Mouse (Mus musculus) telencephalon, adult 2 months (tissue): ENCODE results near the gene Pear1.

Source experiments
- DNase-seq: peaks from one replicate; pipeline ENCODE4 v3.0.0-alpha.2; 2011; ENCODE audit warnings: low read depth, low spot score

The Pear1 gene

DNA sequence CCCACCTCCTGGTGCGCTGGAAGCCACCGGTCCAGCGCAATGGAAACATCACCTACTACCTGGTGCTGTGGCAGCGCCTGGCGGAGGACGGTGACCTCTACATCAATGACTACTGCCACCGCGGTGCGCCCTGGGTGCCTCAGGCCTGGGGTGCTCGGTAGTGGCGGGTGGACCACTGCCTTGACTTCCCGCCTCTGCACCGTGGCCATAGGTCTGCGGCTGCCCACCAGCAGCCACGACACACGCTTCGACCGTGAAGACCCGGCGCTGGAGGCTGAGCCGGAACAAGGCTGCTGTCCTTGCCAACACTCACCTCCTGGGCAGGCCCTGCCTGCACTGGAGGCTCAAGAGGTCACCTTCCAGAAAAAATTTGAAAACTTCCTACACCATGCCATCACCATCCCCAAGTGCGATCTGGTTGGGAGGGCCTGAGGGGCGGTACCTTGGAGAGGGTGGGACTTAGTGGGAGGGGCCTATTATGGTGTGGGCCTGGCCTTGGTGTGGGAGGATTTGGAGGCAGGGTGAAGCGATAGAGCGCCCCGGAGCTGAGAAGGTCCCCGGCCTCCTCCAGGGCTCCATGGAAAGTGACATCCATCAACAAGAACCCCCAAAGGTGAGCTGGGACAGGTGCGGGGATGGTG, 14.7 kb downstream of the Pear1 start:
- no peak for DNase-seq

DNA sequence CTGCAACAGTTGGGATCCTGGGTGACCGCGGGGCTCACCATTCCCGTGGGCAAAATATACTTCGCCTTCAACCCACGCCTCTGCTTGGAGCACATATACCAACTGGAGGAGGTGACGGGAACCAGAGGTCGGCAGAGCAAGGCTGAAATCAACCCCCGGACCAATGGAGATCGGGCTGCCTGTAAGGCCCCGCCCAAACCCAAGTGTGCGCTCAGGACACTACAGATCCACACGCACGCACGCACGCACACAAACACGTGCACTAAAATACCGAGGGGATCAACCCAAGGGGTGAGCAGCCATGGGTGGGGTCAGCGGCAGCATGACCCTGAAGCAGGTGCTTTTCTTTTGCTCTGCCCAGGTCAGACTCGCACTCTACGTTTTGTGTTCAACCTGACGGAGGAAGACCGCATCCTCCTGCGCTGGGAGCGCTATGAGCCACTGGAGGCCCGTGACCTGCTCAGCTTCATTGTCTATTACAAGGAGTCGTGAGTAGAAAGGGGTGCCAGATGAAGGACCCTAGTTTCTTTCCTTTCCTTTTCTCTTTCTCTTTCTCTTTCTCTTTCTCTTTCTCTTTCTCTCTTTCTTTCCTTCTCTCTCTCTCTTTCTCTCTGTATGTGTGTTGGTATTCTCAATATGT, 19.9 kb downstream of the Pear1 start:
- no peak for DNase-seq

DNA sequence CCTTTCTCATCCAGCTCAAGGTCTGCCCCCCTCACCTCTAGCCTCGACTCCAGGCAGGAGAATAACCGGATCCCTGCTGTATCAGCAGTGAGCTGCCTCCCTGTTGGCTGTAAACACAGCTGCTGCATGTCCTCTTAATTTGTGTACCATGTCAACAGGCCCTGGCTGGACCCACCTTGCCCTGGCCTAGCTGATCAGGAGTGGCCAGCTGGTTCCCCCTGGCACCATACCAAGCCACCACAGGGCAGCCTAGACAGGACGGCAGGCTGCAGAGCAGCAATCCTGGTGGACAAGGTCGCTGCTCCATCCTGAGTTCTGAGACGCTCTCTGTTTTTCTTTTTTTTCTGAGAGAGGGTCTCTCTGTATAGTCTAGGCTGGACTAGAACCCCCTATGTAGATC, 22.4 kb downstream of the Pear1 start:
- no peak for DNase-seq

DNA sequence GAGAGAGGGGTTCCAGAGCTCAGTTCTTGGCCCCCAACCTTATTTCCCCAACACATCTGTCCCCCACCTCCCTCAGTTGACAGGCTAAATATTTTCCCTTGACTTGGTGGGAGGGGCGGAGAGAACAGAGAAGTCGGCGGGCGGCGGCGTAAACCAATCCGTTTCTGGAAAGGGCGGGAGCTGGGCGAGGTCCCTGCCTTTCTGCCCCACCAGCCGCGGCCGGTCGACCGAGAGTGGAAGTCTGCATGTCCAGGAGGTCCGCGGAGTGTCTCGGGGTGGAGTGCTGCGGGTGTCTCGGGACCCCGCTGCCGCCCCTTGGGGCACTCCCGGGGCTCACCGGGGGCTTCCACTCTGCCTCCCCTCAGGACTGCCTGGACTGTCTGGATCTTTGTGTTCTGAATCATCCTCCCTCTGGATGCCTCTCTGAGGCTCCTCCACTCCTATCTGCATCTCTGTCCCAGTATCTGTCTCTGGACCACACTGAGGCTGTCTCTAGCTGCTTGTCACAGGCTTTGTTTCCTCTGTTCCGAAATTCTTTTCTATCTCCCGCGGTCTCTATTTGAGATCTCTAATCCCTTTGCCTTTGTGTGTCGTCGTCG, 27.3 kb downstream of the Pear1 start, which contains the start of gene Insrr:
TSS of gene Insrr (plus strand) at position 216 of the 599 bp plus-strand sequence.
- no peak for DNase-seq

DNA sequence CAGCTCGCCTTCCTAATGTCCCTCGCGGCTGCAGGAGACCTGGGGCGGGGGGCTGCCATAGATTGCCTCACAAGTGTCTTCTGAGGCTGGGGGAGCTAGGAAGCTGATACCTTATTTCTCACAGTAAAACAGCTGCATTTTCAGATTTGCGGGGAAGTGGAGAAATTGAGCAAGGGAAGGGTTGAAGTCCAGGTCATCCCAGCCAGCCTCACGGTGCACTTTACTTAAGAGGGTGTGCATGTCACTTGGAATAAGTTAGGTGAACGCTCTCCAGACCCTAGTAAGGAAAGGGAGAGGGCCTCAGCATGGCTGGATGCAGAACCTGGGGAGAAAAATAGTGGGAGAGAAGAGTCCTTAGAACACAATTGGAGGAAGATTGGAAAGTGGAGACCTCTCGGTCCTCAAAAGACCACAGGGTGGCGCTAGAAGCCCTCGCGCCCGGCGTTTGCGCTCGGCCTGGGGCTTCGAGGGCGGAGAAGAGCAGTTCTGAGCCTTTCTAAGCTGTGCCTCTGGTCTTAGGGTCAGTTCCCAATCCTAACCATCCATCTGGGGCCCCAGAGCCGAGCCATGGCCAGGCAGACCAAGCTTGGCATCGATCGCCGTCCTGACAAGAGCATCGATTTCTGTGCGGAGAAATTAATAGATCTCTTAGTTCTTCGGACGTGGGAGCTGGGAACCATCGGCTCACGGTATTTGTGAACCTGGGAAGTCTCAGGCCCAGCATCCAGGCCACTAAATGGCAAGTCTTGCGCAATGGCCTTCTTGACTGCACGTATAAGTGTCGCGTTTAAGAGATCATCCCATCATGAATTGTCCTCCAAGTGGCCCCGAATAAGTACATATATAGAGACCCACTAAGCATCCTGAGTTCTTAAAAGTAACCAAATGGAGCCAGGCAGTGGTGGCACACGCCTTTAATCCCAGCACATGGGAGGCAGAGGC, 28.5 kb downstream of the Pear1 start:
- DNase-seq, result no peak

DNA sequence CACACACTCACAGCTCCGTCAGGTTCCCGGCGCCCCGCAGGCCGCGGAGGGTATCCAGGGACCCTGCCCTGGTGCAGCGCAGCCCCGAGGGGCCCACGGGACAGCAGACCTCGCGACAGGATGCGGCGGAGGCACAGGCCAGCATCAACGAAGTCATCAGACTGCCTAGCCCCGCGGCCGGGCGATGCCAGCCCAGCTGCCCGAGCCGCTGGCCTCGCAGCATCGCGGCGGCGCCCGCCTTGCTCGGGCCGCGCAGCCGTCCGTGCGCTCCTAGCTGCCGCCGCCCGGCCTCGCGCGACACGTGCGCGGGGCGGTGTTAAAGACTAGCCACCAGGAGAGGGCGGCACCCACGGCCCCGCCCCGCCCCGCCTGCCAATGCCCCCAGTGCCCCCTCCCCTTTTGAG, 29.2 kb downstream of the Pear1 start, which contains the start of gene Ntrk1:
TSS of gene Ntrk1 (minus strand) at position 241 of the 404 bp plus-strand sequence.
- no peak for DNase-seq

DNA sequence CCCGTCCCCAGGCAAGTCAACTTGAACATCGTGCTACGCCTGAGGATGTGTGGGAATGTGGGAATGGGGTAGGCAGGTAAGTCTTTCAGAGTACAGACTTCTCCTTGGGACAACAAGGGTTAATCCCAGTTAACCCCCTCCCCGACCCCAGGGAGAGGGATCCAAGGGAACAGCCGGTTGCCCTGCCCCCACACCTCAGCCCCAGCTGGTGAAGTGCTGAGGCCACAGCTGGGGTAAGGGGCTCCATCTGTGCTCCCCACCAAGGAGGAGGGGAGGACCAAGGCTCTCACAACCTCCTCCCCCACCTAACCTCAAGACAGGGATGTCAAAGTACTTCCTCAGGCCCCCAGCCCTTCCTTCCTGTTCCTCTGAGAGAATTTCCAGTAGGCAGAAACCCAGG, 34.3 kb downstream of the Pear1 start:
- no peak for DNase-seq

DNA sequence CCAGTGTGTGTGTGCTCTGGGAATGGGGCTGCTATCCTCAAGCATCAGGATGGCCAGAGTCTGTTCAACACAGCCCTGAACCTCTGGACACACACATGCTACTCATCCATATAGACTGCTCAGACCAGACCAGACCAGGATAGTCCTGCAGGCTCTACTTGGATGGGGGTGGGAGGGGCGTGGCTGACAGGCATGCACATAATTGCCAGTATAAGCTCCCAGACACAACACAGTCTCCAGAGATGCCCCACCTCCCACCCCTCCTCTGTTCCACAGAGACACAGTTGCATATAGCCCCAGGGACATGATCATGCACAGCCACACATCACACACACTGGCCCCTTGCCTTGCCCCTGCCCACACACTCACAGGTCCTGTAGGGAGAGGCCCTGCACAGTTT, 34.9 kb downstream of the Pear1 start:
- no peak for DNase-seq

DNA sequence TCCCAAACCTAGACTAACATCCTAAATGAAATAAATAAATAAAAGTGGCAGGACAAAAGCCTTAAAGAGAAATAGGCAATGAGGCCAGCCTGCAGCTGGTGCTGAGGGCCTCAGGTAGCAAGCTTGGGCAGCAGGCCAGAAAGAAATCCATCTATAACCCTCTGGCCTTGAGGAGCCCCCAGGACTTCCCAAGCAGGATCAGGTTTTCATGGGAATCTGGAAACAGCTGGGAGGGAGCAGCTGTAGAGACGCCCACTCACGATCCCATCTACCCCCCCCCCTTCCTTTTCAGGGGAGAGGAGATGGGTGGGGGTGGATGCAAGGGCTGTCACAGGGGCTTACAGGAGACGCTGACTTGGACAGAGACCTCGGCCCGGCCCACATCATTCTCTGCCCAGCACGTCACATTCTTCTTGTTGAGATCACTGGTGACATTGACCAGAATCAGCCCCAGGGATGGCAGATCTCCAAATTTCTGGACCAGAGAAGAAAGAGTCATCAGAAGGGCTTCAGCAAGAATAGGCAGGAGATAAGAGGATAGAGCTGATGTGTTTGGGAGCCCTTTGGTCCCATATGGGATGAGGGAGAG, 38.4 kb downstream of the Pear1 start:
- no peak for DNase-seq

DNA sequence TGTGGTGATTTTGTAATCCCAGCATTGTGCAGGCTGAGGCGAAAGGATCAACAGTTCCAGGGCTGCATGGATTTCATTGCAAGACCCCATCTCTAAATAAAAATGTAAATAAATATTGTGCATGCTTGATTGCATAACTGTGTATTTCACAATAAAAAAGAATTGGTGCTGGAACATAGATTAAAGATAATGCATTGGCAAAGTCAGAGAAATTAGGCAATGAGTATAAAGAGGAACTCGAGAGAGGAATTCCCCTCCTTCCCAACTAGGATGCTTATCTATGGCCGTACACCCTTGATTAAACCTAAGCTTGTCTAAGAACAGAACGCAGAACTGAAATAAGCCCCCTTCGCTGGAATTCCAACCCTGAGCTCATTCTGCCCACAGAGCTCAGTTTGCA, 39.0 kb downstream of the Pear1 start:
- no peak for DNase-seq

DNA sequence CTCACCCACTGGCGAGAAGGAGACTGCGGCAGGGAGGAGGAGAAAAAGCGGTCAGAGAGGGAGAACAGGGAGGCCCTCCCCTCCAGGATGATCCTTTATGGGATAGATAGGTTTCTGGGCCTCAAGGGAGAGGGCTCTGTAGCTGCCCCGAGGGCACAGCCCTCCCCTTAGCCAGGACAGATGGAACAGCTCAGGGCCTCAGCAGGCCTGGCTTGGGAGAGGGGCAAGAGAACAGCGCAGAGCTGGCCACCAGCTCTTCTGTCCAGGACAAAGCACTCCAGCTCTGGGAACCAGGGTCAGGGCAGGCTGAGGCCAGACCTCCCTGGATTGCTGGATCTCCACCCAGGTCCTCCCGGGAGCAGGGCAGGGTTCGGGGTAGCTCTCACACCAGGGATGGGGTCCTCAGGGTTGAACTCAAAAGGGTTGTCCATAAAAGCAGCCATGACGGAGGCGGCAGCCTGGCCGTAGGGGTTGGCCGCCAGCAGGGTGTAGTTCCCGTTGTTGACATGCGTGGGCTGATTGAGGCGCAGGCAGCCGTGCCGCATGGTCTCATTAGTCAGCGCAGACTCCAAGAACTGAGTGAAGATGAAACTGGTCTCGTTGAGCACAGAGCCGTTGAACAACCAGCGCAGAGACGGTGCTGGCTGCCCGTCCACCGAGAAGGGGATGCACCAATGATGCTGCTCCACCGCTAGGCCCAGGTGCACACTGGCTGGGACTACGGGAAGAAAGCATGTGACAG, 40.7 kb downstream of the Pear1 start:
- no peak for DNase-seq

DNA sequence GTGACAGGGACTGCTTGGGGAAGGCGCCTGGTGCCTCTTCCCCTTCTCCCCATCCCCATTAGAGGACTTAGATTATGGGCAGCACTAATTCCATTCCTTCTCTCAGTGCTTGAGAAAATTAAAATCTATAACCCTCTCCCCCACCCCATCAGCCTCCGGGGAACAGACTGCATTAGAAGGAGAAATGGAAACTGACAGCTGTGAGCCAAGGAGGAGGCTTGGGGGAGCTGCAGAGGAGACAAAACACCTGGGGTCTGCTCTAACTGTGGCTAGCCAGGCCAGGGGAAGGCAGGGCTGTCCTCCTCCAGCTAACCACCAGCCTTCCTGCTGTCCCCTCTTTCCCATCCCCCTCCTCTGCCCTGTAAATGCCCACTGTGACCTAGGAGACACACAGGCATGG, 45.0 kb downstream of the Pear1 start:
- DNase-seq, result no peak

DNA sequence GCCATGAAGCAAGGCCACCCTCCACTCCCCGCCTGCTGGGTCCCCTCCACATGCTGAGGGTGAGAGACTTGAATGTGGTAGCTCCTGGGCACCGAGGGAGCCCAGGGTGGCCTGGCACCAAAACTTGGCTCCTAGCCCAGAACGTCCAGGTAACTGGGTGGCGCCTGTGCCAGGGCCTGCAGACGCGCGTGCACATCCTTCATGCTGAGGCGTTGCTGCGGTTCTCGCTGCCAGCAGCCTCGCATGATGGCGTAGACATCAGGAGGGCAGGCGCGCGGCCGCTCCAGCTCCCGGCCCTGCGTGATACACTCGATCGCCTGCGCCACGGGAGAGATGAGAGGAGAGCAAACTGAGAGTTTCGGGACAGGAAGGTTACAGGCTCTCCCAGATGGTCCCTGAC, 45.8 kb downstream of the Pear1 start:
- DNase-seq, result no peak

DNA sequence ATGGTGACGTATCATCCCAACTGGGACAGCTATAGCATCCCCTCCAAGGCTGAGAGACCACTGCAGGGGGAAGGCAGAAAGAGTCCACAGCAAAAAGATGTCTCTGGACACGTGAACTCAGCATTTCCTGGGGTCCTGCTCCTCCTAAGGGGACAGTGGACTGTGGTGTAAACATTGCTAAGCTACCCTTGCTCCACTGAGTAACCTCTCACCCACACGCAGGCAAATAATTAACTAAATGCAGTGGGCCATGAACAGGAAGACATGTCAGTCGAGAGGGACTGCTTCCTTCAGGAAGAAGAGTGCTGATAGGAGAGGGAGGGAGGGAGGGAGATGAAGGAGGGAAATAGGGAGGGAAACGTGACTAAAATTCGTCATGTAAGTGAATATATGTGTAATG, 53.0 kb downstream of the Pear1 start:
- DNase-seq, result no peak

DNA sequence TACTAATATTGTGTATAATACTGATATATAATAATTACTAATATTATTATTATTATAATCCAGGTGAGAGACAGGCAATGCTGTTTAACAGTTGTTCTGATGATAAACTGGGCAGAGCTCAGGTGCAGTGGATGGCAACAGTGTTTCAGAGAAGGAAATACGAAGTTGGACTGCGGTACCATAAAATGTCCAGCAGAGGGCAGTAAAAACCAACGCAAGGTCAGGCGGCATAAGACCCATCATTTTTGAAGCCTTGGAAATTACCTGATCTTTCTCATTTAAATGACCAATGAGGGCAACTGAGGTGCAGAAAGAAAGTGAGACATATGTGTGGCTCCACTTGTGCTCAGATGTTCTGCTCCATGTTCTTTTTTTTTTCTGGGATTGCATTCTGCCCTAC, 53.8 kb downstream of the Pear1 start:
- no peak for DNase-seq

DNA sequence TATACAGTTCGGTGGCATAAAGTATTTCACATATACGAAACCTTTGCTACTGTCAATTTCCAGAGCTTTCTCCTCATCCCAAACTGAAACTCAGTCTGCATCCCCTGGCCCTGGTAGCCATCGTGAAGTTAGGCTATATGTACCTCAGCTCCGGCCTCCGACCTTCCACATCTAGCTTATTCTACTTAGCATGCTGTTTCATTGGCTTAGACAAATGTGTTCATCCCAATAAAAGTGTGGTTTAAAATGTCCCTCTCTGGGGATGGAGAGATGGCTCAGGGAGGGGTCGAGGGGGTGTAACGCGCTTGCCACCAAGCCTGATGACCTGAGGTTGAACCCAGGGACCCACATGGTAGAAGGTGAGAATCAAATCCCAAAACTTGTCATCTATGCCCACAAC, 54.6 kb downstream of the Pear1 start:
- no peak for DNase-seq

DNA sequence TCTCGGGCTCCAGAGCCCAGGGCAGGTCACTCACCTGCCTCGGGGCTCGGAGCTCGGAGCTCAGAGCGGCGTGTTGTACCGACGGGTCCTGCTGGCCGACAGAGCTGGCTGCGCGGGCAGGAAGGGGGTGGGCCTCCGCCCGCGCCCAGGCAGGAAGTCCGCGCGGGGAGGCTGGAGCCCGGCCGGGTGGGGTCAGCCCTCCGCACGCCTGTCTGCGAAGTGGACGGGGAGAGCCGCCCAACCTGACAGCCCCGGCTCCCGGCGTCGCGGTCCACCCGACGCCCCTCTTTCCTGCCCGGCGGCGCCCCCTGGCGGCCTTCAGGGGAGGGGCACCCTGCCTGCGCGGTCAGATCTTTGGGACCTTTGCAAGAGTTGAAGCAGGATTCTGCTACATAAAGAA, 55.3 kb downstream of the Pear1 start:
- DNase-seq, result no peak

DNA sequence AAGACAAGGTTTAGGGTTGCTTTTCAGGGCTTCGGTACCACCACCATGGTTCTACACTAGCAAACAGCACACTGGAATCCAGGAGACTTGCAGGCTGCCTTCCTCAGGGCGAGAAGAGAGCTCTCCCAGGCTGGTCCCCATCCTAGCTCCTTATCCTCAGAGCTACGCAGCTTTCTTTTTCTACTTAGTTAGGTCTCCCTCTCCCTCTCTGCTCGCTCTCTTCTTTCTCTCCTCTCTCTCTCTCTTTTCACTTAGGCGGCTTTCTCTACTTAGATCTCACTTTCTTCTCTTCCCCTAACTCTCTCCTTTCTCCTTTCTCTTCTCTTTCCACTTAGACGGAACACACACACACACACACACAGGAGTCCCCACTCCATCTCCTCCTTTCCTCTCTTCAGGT, 55.7 kb downstream of the Pear1 start:
- no peak for DNase-seq

DNA sequence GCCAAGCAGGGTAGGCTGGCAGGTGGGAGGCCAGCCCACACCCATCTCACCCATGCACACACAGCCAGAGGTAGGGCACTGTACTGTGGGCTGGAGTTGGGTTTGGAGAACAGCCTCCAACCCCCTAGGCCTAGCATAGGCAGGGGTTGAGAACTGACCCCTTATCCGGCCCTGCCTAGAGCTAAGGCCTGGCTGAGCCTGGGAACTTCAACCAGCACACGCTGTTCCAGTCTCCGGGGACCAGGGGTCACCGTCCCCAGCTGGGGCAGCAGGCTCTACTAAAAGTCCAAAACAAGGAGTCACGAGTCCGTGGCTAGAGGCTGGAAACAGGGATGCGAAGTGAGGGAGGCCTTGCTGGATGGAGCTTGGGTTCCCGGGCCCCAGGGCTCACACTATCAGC, 56.3 kb downstream of the Pear1 start:
- DNase-seq, result no peak

DNA sequence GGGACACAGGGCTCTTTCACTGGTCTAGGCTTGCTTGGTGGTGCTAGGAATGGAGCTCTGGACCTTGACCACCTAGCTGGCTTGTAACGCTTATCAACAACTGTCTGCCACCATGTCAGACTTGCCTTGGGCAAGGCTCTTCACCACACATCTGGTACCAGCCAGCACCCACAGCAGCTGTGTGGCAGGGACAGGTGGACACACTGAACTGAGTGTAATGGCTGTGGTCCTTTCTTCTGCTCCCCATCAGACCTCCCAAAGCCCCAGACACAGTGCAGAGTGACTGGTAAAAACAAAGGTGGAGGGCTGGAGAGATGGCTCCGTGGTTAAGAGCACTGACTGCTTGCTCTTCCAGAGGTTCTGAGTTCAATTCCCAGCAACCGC, 57.8 kb downstream of the Pear1 start:
- no peak for DNase-seq

DNA sequence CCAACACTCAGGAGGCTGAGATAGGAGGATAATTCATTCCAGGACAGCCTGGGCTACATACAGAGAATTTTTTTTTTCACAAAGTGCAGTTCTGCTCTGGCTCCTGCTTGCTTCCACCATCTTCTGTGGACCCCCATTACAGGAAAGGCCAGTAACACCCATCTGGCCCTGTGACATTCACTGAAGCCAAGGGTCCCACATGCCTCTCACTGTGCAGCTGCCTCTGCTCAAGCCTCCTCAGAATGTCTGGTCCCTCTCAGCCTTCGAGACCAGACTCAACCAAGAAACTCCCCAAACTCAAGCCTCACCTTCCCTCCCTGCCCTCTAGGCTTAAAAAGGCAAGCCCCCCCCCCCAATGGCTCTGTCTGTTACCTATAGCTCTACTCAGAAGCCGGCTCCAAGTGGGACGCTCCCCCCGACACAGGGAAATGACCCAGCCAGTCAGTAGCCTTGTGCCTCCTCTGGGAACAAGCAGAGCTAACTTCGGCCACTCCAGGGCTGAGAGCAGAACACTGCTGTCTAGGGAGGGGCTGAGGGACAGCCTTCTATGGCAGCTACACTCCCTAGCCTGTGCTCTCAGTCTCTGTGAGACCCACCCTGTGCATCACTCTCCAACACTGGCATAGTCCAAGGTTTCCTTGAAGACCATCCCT, 58.3 kb downstream of the Pear1 start:
- no peak for DNase-seq
